Mouse (Mus musculus) kidney, embryonic 14.5 days (tissue): ENCODE measurements around the gene Rps27l. TPM values are rescaled to one million over a fixed set of nuclear protein-coding genes. Genes with fewer than 3 reads are reported as not detected.
A peak's percentile ranks its signal among the peaks of the same experiment; 100 is the strongest.

Experiments used
- ATAC-seq: fragments of 200-750 bp; cut with Nextera tagmentation; 2 replicates; pipeline ENCODE4 v1.8.0; 2017; ENCODE audit warnings: moderate number of reproducible peaks, mild to moderate bottlenecking, moderate TSS enrichment, moderate library complexity; ENCODE audit not compliant: low FRiP score, low TSS enrichment
- H3K27ac ChIP-seq: fragments of 300-500 bp; sonication (generic); 2 replicates; pipeline ENCODE4 v1.5.1; 2014; ENCODE audit warnings: low read depth, mild to moderate bottlenecking, low read length, moderate library complexity, mixed read lengths
- H3K27me3 ChIP-seq: fragments of 300-500 bp; sonication (generic); 2 replicates; pipeline ENCODE4 v1.6.1; 2014; ENCODE audit warnings: mild to moderate bottlenecking, low read length; ENCODE audit not compliant: control insufficient read depth, insufficient read depth
- H3K36me3 ChIP-seq: fragments of 300-500 bp; sonication (generic); 2 replicates; pipeline ENCODE4 v1.6.1; 2014; ENCODE audit warnings: low read length, mixed read lengths; ENCODE audit not compliant: control insufficient read depth, insufficient read depth
- H3K4me1 ChIP-seq: fragments of 300-500 bp; sonication (generic); 2 replicates; pipeline ENCODE4 v1.6.1; 2014; ENCODE audit warnings: low read length, mixed read lengths; ENCODE audit not compliant: control insufficient read depth, insufficient read depth
- H3K4me2 ChIP-seq: fragments of 300-500 bp; sonication (generic); replicated peaks from 2 replicates; pipeline ENCODE4 v1.6.1; 2014; ENCODE audit warnings: low read depth, mild to moderate bottlenecking, low read length
- H3K4me3 ChIP-seq: fragments of 300-500 bp; sonication (generic); 2 replicates; pipeline ENCODE4 v1.5.1; 2014; ENCODE audit warnings: mild to moderate bottlenecking, low read length
- H3K9ac ChIP-seq: fragments of 300-500 bp; sonication (generic); 2 replicates; pipeline ENCODE4 v1.6.1; 2014; ENCODE audit warnings: low read depth, mild to moderate bottlenecking, low read length, moderate library complexity
- H3K9me3 ChIP-seq: fragments of 300-500 bp; sonication (generic); 2 replicates; pipeline ENCODE4 v1.6.1; 2016; ENCODE audit warnings: low read length; ENCODE audit not compliant: control insufficient read depth
- WGBS: fragments of 180-500 bp; shearing (Covaris S2); extraction: QIAGEN DNeasy Blood & Tissue Kit; methylation state at CpG from one replicate; pipeline ENCODE4 v1.1.7; 2014; 5-methylcytosine and 5-hydroxymethylcytosine counted together
- polyA plus RNA-seq: library from polyadenylated mRNA; unstranded; fragments of >200 nt; fragmentation: Nextera tagmentation; extraction: Ambion mirVana; gene quantifications from 2 replicates; pipeline ENCODE4 v1.2.1, GENCODE M21; 2014

Rps27l gene
- polyA plus RNA-seq, 1 experiment from 2014 or later, result 724 TPM

DNA sequence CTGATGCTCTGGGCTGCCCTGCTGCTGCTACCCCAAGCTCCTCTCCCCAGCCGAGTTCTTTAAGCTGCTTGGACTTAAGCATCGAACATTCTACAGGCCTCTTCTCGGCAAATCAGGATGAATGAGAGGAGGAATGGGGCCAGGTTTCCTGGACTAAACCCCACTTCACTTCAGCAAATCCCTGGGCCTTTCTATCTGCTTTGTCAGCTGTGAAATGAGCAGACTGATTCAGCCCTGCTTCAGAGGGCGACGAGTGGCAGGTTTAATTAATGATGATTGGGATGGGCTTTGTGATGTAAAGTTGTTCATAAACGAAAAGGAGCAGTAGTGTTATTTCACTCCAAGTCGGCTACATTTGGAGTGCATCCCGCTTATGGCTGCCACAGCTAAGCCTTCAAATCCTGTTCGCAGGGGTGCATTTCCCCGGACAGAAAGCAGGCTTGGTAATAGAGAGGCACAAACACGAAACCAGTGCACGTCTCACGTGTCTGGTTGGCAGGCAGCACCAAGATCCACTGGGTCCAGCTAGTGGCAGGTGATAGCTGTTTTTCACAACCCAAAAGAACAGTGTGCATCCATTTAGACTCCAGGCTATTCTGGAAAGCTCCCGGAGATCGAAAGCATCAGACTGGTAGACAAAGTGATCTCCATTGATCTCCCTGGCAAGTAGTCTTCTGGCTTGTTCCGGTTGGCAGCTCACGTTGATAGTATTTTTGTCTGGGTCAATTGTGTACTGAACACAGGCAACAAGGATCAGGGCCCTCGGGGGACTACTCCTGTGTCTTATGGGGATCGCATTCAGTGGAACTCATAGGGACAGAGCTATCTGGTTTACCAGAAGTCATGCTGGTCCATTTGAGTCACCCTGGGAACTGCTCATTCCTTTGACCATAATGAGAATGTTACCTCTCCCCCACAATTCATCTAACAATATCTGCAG lies 11.7 kb upstream of the Rps27l start:
- Histone ChIP-seq H3K36me3 (no peaks in the 10 kb centered on the region), H3K27ac (no peak overlapping the region), H3K4me1 (no peaks in the 10 kb centered on the region), H3K4me3 (no peak overlapping the region), H3K4me2 (no peak overlapping the region), H3K27me3 (no peaks in the 10 kb centered on the region), H3K9me3 (no peaks in the 10 kb centered on the region), H3K9ac (no peak overlapping the region)
- ATAC-seq, result no peak
- WGBS, result 69% methylated on average over 19 of the region's 19 CpGs

DNA sequence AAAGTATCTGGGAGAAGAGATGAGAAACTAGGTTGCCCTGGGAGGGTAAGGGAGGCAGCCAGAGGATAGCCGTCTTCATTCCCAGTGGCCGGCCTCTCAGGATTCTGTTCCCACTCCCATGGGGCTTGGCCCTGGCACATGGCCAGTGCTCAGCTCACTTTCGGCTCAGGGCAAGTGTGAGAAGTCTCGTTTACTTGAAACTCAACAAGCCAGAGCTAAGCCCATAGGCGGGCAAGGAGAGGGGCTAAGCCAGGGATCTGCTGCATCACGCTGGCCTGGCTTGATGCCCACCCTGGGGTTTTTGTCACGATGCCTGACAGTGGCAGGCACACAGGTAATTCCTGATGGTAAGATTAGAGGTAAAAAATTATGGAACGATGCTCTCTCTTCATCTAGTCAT lies 8.4 kb upstream of the Rps27l start:
- H3K27ac ChIP-seq, result no peak overlapping the region
- H3K4me2 ChIP-seq, result no peak overlapping the region
- H3K9ac ChIP-seq, result no peak overlapping the region
- no peak for ATAC-seq
- H3K27me3 ChIP-seq, result no peaks in the 10 kb centered on the region
- no peak overlapping the region for H3K4me3 ChIP-seq
- H3K4me1 ChIP-seq, result no peaks in the 10 kb centered on the region
- no peaks in the 10 kb centered on the region for H3K9me3 ChIP-seq
- 68% methylated on average over 8 of the region's 8 CpGs for WGBS
- no peaks in the 10 kb centered on the region for H3K36me3 ChIP-seq

GRCm38 (mm10) chr9:66938836-66939235 lies 7.0 kb upstream of the Rps27l start:
- Histone ChIP-seq H3K9me3 (no peaks in the 10 kb centered on the region), H3K4me1 (no peaks in the 10 kb centered on the region), H3K27ac (no peak overlapping the region), H3K27me3 (no peaks in the 10 kb centered on the region), H3K9ac (no peak overlapping the region), H3K36me3 (no peaks in the 10 kb centered on the region), H3K4me3 (no peak overlapping the region), H3K4me2 (no peak overlapping the region)
- WGBS, result 7% methylated on average over 4 of the region's 4 CpGs
- peak; percentile 35 for ATAC-seq

- peak overlapping the region; percentile 84 for H3K4me3 ChIP-seq
- H3K36me3 ChIP-seq, result peaks cover 13% of the 10 kb centered on the region
- peak overlapping the region; percentile 91 for H3K27ac ChIP-seq
- no peak for ATAC-seq
- H3K9me3 ChIP-seq, result no peaks in the 10 kb centered on the region
- no peaks in the 10 kb centered on the region for H3K27me3 ChIP-seq
- peaks cover 3% of the 10 kb centered on the region; the same call in 1 of the 2 replicates for H3K4me1 ChIP-seq
- 12% methylated on average over 4 of the region's 4 CpGs for WGBS
- peak overlapping the region; percentile 52 for H3K4me2 ChIP-seq
- peak overlapping the region; percentile 92; the same call in 1 of the 2 replicates for H3K9ac ChIP-seq
These were observed 725 bp upstream of the Rps27l start for GRCm38 (mm10) chr9:66945161-66945560.

GRCm38 (mm10) chr9:66948536-66948935 lies 2.6 kb downstream of the Rps27l start:
- WGBS, result 96% methylated on average over 2 of the region's 2 CpGs
- H3K27me3 ChIP-seq, result no peaks in the 10 kb centered on the region
- no peak overlapping the region for H3K9ac ChIP-seq
- H3K4me1 ChIP-seq, result peaks cover 3% of the 10 kb centered on the region; the same call in 1 of the 2 replicates
- no peaks in the 10 kb centered on the region for H3K9me3 ChIP-seq
- no peak overlapping the region for H3K27ac ChIP-seq
- H3K4me3 ChIP-seq, result no peak overlapping the region
- no peak for ATAC-seq
- H3K4me2 ChIP-seq, result no peak overlapping the region
- peaks cover 13% of the 10 kb centered on the region for H3K36me3 ChIP-seq

GRCm38 (mm10) chr9:66952321-66952720 lies 6.4 kb downstream of the Rps27l start:
- no peak overlapping the region for H3K9ac ChIP-seq
- whole genome bisulfite sequencing, result 77% methylated on average over 8 of the region's 8 CpGs

GRCm38 (mm10) chr9:66952886-66953285 lies 7.0 kb downstream of the Rps27l start:
- no peak for ATAC-seq
- H3K9ac ChIP-seq, result no peak overlapping the region
- no peak overlapping the region for H3K27ac ChIP-seq
- no peak overlapping the region for H3K4me3 ChIP-seq
- H3K27me3 ChIP-seq, result no peaks in the 10 kb centered on the region
- no peaks in the 10 kb centered on the region for H3K4me1 ChIP-seq
- peaks cover 14% of the 10 kb centered on the region for H3K36me3 ChIP-seq
- 86% methylated on average over 2 of the region's 2 CpGs for WGBS
- H3K9me3 ChIP-seq, result no peaks in the 10 kb centered on the region
- no peak overlapping the region for H3K4me2 ChIP-seq

More at GRCm38 (mm10) chr9:66952321-66952720, 6.4 kb downstream of the Rps27l start:
- H3K36me3 ChIP-seq, result peaks cover 17% of the 10 kb centered on the region
- H3K27me3 ChIP-seq, result no peaks in the 10 kb centered on the region
- H3K4me3 ChIP-seq, result no peak overlapping the region
- H3K4me2 ChIP-seq, result no peak overlapping the region
- H3K4me1 ChIP-seq, result no peaks in the 10 kb centered on the region
- no peak overlapping the region for H3K27ac ChIP-seq
- no peak for ATAC-seq
- no peaks in the 10 kb centered on the region for H3K9me3 ChIP-seq

- ATAC-seq, result no peak
- Histone ChIP-seq H3K9me3 (no peaks in the 10 kb centered on the region), H3K9ac (no peak overlapping the region), H3K4me1 (no peaks in the 10 kb centered on the region), H3K4me2 (no peak overlapping the region), H3K27ac (no peak overlapping the region), H3K4me3 (no peak overlapping the region), H3K36me3 (0 out of 2 replicates have a peak, but pooled peaks cover 4% of the 10 kb centered on the region), H3K27me3 (no peaks in the 10 kb centered on the region)
- WGBS, result 93% methylated on average over 3 of the region's 3 CpGs
These were observed 11.6 kb downstream of the Rps27l start for GRCm38 (mm10) chr9:66957451-66957850.

DNA sequence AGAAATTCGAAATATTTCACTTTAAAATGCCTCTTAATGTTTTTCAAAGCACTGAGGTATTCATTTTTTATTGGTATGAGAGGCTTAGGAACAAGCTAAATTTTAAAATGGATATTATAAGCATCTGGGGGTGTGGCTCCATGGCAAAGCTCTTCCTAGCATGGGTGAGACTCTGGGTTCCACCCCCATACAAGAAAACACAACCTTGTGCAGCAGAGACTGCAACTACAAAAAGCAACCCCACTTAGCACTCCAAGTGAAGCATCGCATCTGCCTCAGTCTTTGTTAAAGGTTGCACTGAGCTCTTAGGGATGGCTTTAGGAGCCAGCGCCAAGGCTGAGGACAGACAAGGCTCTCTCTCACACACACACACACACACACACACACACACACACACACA lies 15.6 kb downstream of the Rps27l start:
- Histone ChIP-seq H3K27ac (no peak overlapping the region), H3K9ac (no peak overlapping the region), H3K36me3 (no peaks in the 10 kb centered on the region), H3K9me3 (no peaks in the 10 kb centered on the region), H3K4me2 (no peak overlapping the region), H3K27me3 (no peaks in the 10 kb centered on the region), H3K4me3 (no peak overlapping the region), H3K4me1 (no peaks in the 10 kb centered on the region)
- WGBS, result 70% methylated on average over 3 of the region's 3 CpGs
- ATAC-seq, result no peak
